Mouse (Mus musculus): Measurements from ENCODE around the gene Apoa1. TPM values are rescaled to one million over a fixed set of nuclear protein-coding genes. Genes with fewer than 3 reads are reported as not detected.
A peak's percentile ranks its signal among the peaks of the same experiment; 100 is the strongest.

Gene Apoa1
- polyA plus RNA-seq, 1 experiment from 2014 or later: 3.7 TPM

DNA sequence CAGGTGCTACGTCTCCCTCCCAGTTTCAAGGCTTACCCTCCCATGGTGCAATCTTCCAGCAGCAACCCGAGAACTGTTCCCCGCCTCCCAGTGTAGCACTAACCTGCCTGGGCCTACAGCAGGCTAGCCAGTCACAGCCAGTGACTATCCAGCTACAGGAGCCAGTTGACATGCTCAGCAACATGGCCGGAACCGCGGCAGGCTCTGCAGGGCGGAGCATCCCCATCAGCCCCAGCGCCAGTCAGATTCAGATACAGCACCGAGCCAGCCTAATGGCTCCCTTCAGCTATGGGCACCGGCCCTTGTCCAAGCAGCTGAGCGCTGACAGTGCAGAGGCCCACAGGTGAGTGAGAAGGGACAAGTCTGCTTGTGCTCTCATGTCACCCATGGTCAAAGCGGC lies 17.9 kb upstream of the Apoa1 start:
- no peak overlapping the region for H3K4me3 ChIP-seq (ENCODE audit: low read depth, low read length)
- no peak overlapping the region for H3K4me2 ChIP-seq (replicated peaks; ENCODE audit: low read depth, low read length)
- H3K36me3 ChIP-seq (ENCODE audit: insufficient read depth, low read length): peaks cover 29% of the 10 kb centered on the region
- TF ChIP-seq EP300 (IDR thresholded peaks at IDR 0.05) (no peak), CTCF (IDR thresholded peaks at IDR 0.05) (no peak)
- H3K27me3 ChIP-seq (replicated peaks; ENCODE audit: insufficient read depth, low read length): no peaks in the 10 kb centered on the region
- H3K9ac ChIP-seq (replicated peaks; ENCODE audit: low read depth): no peak overlapping the region
- H3K27ac ChIP-seq (ENCODE audit: low read length): no peak overlapping the region
- H3K9me3 ChIP-seq (ENCODE audit: low read length): no peaks in the 10 kb centered on the region
- WGBS: 92% methylated on average over 12 of the region's 12 CpGs
- no peak for ATAC-seq
- no peaks in the 10 kb centered on the region for H3K4me1 ChIP-seq (ENCODE audit: insufficient read depth, low read depth, low read length)
- no peak for DNase-seq (ENCODE audit: low spot score)

- no peak overlapping the region for H3K27ac ChIP-seq (ENCODE audit: low read length)
- WGBS: 40% methylated on average over 4 of the region's 4 CpGs
- no peaks in the 10 kb centered on the region for H3K27me3 ChIP-seq (replicated peaks; ENCODE audit: insufficient read depth, low read length)
- H3K9ac ChIP-seq (replicated peaks; ENCODE audit: low read depth): no peak overlapping the region
- no peak overlapping the region for H3K4me2 ChIP-seq (replicated peaks; ENCODE audit: low read depth, low read length)
- no peak overlapping the region for H3K4me3 ChIP-seq (ENCODE audit: low read depth, low read length)
- peak; percentile 18 for DNase-seq (ENCODE audit: low spot score)
- TF ChIP-seq CTCF (IDR thresholded peaks at IDR 0.05): no peak
- no peak for TF ChIP-seq EP300 (IDR thresholded peaks at IDR 0.05)
- ATAC-seq: no peak
- H3K4me1 ChIP-seq (ENCODE audit: insufficient read depth, low read depth, low read length): no peaks in the 10 kb centered on the region
- H3K9me3 ChIP-seq (ENCODE audit: low read length): no peaks in the 10 kb centered on the region
- peaks cover 17% of the 10 kb centered on the region for H3K36me3 ChIP-seq (ENCODE audit: insufficient read depth, low read length)
Measured at GRCm38 (mm10) chr9:46214276-46214675, 14.1 kb upstream of the Apoa1 start.

GRCm38 (mm10) chr9:46214946-46215337 lies 13.4 kb upstream of the Apoa1 start:
- Histone ChIP-seq H3K4me3 (ENCODE audit: low read depth, low read length) (no peak overlapping the region), H3K4me1 (ENCODE audit: insufficient read depth, low read depth, low read length) (no peaks in the 10 kb centered on the region), H3K27me3 (replicated peaks; ENCODE audit: insufficient read depth, low read length) (no peaks in the 10 kb centered on the region), H3K9ac (replicated peaks; ENCODE audit: low read depth) (no peak overlapping the region), H3K36me3 (ENCODE audit: insufficient read depth, low read length) (peaks cover 19% of the 10 kb centered on the region), H3K4me2 (replicated peaks; ENCODE audit: low read depth, low read length) (no peak overlapping the region), H3K9me3 (ENCODE audit: low read length) (no peaks in the 10 kb centered on the region), H3K27ac (ENCODE audit: low read length) (no peak overlapping the region)
- ATAC-seq (no peak), DNase-seq (ENCODE audit: low spot score) (no peak)
- WGBS: 84% methylated on average over 10 of the region's 10 CpGs
- no peak for TF ChIP-seq EP300 (IDR thresholded peaks at IDR 0.05)
- TF ChIP-seq CTCF (IDR thresholded peaks at IDR 0.05): no peak

- H3K27me3 ChIP-seq (replicated peaks; ENCODE audit: insufficient read depth, low read length): no peaks in the 10 kb centered on the region
- H3K4me3 ChIP-seq (ENCODE audit: low read depth, low read length): no peak overlapping the region
- H3K36me3 ChIP-seq (ENCODE audit: insufficient read depth, low read length): peaks cover 26% of the 10 kb centered on the region
- ATAC-seq (peak; percentile 82), DNase-seq (ENCODE audit: low spot score) (peak; percentile 70)
- no peak overlapping the region for H3K4me2 ChIP-seq (replicated peaks; ENCODE audit: low read depth, low read length)
- 47% methylated on average over 11 of the region's 11 CpGs for WGBS
- H3K9me3 ChIP-seq (ENCODE audit: low read length): no peaks in the 10 kb centered on the region
- no peaks in the 10 kb centered on the region for H3K4me1 ChIP-seq (ENCODE audit: insufficient read depth, low read depth, low read length)
- TF ChIP-seq CTCF (IDR thresholded peaks at IDR 0.05): no peak
- peak; percentile 89 for TF ChIP-seq EP300 (IDR thresholded peaks at IDR 0.05)
- no peak overlapping the region for H3K27ac ChIP-seq (ENCODE audit: low read length)
- no peak overlapping the region for H3K9ac ChIP-seq (replicated peaks; ENCODE audit: low read depth)
Measured at GRCm38 (mm10) chr9:46215338-46216322, 12.8 kb upstream of the Apoa1 start.

DNA sequence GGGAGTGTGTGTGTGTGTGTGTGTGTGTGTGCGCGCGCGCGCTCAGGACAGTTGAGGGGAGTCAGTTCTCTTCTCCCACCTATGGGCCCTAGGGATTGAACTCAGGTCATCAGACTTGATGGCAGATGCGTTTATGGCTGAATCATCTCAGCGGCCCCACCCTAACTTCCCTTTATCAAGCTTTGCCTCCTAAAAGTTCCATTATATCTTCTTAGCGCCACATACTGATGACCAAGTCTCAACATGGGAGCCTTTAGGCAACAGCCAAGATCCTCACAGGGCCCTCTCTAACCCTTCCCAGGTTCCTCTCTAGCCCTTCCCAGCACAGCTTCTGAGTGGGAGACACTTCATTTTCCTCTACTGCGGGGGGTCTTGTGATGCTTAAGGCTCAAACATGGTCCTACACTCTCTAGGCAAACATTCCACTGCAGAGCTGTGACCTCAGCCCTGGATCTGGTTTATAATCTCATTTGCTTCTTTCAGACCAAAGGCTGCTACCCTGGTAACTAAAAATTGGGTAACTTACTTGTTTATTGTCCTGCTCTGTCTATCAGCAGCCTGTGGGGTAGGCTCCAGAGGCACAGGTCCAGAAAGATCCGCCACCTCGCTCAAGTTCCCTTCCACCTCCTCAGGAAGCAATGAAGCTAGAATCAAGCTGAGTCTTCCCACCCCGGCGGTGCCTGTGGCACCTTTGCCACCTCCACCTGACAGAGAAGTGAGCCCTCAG lies 11.5 kb upstream of the Apoa1 start:
- Histone ChIP-seq H3K27me3 (replicated peaks; ENCODE audit: insufficient read depth, low read length) (no peaks in the 10 kb centered on the region), H3K36me3 (ENCODE audit: insufficient read depth, low read length) (peaks cover 22% of the 10 kb centered on the region), H3K4me3 (ENCODE audit: low read depth, low read length) (no peak overlapping the region), H3K4me2 (replicated peaks; ENCODE audit: low read depth, low read length) (no peak overlapping the region), H3K9me3 (ENCODE audit: low read length) (no peaks in the 10 kb centered on the region), H3K4me1 (ENCODE audit: insufficient read depth, low read depth, low read length) (no peaks in the 10 kb centered on the region), H3K27ac (ENCODE audit: low read length) (no peak overlapping the region), H3K9ac (replicated peaks; ENCODE audit: low read depth) (no peak overlapping the region)
- TF ChIP-seq CTCF (IDR thresholded peaks at IDR 0.05): no peak
- no peak for TF ChIP-seq EP300 (IDR thresholded peaks at IDR 0.05)
- WGBS: 77% methylated on average over 13 of the region's 13 CpGs
- ATAC-seq (no peak), DNase-seq (ENCODE audit: low spot score) (no peak)

DNA sequence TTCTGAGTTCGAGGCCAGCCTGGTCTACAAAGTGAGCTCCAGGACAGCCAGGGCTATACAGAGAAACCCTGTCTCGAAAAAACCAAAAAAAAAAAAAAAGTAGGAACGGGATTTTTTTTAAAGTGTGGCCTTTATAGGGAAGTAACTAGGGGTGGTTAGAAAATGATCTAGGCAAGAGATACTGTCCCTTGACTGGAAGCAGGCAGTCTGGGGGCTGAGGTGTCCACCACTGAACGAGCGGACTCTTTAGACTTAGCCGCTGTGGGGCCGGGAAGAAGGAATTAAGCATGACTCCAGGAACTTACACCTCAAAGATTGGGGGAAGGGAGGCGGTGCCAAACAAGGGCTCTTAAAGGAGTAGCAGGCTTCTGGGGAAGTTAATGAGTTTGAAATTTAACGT lies 10.2 kb upstream of the Apoa1 start:
- Histone ChIP-seq H3K4me3 (ENCODE audit: low read depth, low read length) (no peak overlapping the region), H3K27ac (ENCODE audit: low read length) (no peak overlapping the region), H3K9me3 (ENCODE audit: low read length) (no peaks in the 10 kb centered on the region), H3K36me3 (ENCODE audit: insufficient read depth, low read length) (peaks cover 25% of the 10 kb centered on the region), H3K4me2 (replicated peaks; ENCODE audit: low read depth, low read length) (no peak overlapping the region), H3K4me1 (ENCODE audit: insufficient read depth, low read depth, low read length) (no peaks in the 10 kb centered on the region), H3K9ac (replicated peaks; ENCODE audit: low read depth) (no peak overlapping the region), H3K27me3 (replicated peaks; ENCODE audit: insufficient read depth, low read length) (no peaks in the 10 kb centered on the region)
- no peak for DNase-seq (ENCODE audit: low spot score)
- WGBS: 60% methylated on average over 9 of the region's 9 CpGs
- TF ChIP-seq CTCF (IDR thresholded peaks at IDR 0.05): no peak
- no peak for TF ChIP-seq EP300 (IDR thresholded peaks at IDR 0.05)
- no peak for ATAC-seq
